Mouse (Mus musculus) small intestine, adult 2 months (tissue): ENCODE data around the gene Kcnn4.

Source experiments
- CTCF ChIP-seq: fragments of 200-500 bp; IDR thresholded peaks from 2 replicates; pipeline ENCODE4 v1.5.1; 2012; ENCODE audit warnings: low read depth, mild to moderate bottlenecking, control low read depth, inconsistent platforms, low read length, moderate library complexity, mixed read lengths; ENCODE audit not compliant: insufficient replicate concordance, insufficient read length; ENCODE audit errors: extremely low read depth
- POLR2A ChIP-seq: fragments of 200-500 bp; IDR thresholded peaks from 2 replicates; pipeline ENCODE4 v1.6.1; 2012; ENCODE audit warnings: low read depth, mild to moderate bottlenecking, control low read depth, inconsistent platforms, low read length, moderate library complexity

DNA sequence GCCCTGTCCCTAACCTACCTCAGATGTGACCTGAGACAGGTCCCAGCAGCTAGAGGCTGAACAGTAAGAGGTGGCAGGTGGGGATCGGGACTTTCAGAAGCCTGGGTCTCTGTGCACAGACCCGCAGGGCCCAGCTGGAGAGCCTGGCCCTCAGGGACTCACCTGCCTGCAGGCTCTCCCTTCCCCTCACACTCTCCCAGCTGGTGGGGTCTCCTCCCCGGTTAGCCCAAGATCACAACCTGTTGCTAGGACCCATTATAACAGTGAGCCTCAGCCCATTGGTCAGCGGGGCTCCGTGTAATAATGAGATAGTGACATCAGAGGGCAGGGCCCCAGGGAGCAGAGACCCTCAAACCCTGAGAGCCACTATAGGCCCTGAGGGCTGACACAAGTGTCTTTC is 65.2 kb downstream of the Kcnn4 start:
- TF ChIP-seq POLR2A: no peak
- no peak for TF ChIP-seq CTCF
